Mouse (Mus musculus) splenic B cell, adult 2 months (primary cell): Measurements from ENCODE around the gene Slc25a25.

Experiments used
- DNase-seq: peaks from one replicate; pipeline ENCODE4 v3.0.0-alpha.2; 2011; ENCODE audit warnings: low read depth, low spot score
- H3K27me3 ChIP-seq: 2 replicates; pipeline ENCODE4 v1.6.1; 2012; ENCODE audit warnings: mild to moderate bottlenecking, low read length, moderate library complexity, mixed read lengths; ENCODE audit not compliant: control insufficient read depth, poor library complexity, insufficient read depth, severe bottlenecking
- H3K36me3 ChIP-seq: 2 replicates; pipeline ENCODE4 v1.6.1; 2012; ENCODE audit warnings: mild to moderate bottlenecking, low read length, moderate library complexity, mixed read lengths; ENCODE audit not compliant: control insufficient read depth, poor library complexity, insufficient read depth, severe bottlenecking

Slc25a25 gene

DNA sequence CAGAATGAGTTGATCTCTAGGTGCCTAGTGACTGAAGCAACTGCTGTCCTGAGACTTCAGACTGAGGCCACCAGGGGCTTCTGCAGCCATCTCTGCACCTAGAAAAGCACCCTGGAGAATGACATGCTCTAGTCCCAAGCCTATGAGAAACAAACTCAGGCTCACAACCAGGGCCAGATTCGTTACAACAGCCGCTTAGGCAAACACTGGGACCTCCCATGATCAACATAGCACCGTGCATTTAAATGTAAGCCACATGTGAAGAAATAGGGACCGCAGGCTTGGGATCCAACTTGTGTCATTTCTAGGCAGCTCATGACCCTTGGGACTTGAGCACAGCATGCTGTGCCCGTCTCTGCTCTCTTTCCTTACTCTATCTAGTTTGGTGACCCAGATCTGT is 23.5 kb downstream of the Slc25a25 start:
- Histone ChIP-seq H3K27me3 (no peaks in the 10 kb centered on the region), H3K36me3 (no peaks in the 10 kb centered on the region)
- DNase-seq: no peak

DNA sequence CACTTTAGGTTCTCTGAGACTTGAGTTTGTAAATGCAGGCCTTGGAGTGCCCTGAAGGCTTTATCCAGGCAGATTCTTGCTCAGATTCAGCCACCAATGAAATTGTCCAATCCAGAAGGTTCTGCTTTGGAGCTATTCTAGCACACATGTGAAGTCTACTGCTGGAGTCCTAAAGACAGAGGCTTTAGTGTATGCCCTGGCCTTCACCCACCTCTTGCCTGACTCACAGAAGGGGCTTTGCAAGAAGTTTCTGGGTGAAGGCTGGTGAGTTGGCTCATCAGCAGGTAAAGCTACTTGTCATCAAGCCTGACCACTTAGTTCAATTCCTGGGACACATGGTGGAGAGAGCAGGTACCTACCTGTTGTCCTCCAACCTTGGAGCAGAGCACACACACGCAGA is 25.1 kb downstream of the Slc25a25 start:
- Histone ChIP-seq H3K27me3 (no peaks in the 10 kb centered on the region), H3K36me3 (no peaks in the 10 kb centered on the region)
- no peak for DNase-seq

- Histone ChIP-seq H3K36me3 (no peaks in the 10 kb centered on the region), H3K27me3 (no peaks in the 10 kb centered on the region)
- DNase-seq: no peak
These were observed 25.7 kb downstream of the Slc25a25 start for GRCm38 (mm10) chr2:32425568-32425967.

- no peak for DNase-seq
- Histone ChIP-seq H3K27me3 (no peaks in the 10 kb centered on the region), H3K36me3 (0 out of 2 replicates have a peak, but pooled peaks cover 2% of the 10 kb centered on the region)
These were observed 26.4 kb downstream of the Slc25a25 start for GRCm38 (mm10) chr2:32424796-32425195.

DNA sequence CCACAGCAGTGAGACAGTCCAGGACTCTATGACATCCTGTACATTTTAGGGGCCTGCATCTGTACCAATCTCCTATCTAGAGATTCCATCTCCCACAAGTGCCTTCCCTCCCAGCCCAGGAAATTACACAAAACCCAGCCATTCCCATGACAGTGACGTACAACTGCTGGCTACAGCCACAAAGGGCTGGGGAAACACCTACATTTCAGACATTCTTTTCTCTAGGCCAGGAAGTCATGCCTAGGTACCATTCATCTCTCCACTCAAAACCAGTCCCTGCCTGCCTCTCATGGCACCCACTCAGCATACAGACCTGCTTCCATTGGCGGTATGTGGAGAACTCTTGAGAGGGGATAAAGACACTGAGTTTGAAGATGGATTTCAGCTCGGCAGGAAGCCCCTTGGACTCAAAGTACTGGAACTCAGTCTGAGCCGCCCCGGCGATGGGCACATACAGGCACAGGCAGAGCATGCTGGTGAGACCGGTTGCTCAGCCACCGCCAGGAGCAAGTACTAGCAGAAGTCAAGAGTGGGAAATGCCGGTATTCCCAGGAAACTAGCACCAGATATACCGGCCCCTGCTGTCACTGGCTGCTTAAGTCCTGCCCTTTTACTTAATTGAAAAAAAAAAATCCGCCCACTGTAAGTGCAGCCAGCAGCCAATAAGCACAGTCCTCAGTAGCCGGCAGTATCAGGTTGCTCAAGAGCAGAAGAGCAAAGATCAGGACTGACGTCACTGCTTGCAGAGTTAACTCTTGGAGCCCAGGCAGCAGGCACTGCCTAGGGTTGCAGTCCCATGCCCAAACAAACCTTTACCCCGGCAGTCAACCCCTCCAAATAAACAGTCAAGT is 27.5 kb downstream of the Slc25a25 start:
- Histone ChIP-seq H3K36me3 (0 out of 2 replicates have a peak, but pooled peaks cover 2% of the 10 kb centered on the region), H3K27me3 (no peaks in the 10 kb centered on the region)
- DNase-seq: no peak

- peaks cover 5% of the 10 kb centered on the region for H3K36me3 ChIP-seq
- no peaks in the 10 kb centered on the region for H3K27me3 ChIP-seq
- no peak for DNase-seq
These were observed 29.4 kb downstream of the Slc25a25 start for GRCm38 (mm10) chr2:32421851-32422251.

DNA sequence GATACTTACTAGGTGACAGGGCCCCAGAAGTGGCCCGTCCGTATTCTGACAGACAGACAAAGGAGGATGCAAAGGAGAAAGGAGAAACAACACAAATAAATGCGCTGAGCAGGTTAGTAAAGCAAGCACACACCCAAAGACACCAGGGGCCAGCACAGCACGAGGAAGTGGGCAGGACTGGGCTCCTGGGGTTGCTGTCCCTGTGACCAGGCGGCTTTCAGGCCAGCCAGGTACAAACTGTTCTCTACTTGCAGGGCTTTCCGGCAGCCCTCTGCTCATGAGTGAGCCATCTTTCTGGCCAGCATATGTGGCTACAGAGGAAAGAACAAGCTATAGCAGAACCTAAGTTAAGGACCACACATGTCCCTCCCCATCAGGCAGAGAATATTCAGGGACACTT is 30.6 kb downstream of the Slc25a25 start:
- Histone ChIP-seq H3K27me3 (no peaks in the 10 kb centered on the region), H3K36me3 (peaks cover 10% of the 10 kb centered on the region)
- DNase-seq: no peak

DNA sequence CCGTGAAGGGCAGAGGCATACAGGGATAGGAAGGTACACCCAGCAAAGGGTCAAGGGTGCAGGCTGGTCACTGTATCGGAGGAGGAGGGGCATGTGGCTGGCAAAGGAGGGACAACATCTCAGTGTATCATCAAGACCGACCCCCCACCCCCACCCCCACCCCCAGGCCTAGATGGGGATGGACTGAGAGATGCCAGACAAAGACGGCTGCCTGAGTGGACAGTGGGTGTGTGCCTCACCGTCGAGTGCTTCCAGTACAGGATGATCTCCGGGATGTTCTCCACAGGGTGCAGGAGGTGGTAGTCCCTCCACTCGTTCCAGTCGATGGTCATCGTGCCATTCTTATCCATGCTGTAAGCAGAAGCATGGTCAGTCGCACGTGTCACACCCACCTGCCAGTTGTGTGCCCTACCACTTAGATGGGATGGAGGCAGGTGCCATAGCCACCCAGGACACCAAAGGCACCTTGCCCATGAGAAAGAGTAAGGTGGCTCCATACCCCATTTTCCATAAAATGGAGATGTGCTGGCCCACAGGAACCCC is 31.1 kb downstream of the Slc25a25 start:
- no peaks in the 10 kb centered on the region for H3K27me3 ChIP-seq
- DNase-seq: no peak
- peaks cover 10% of the 10 kb centered on the region for H3K36me3 ChIP-seq

DNA sequence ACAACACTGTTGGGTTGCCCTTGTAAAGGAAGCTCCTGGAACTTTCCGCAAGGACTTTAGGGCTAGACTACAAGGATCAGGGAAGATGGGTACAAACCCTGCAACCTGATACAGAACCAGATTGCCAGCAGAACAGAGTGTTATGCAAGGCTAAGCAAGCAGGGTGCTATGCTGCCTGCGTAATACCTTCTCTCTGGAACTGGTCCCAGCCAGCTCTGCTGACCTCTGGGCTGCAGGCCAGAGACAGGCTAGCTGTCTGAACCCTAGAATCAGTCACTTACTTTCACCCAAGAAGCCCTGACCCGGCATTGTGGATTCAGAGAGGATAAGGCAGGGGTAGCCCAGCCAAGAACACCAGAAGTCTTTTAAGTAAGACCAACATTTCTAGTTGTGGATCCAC is 31.9 kb downstream of the Slc25a25 start:
- no peak for DNase-seq
- Histone ChIP-seq H3K36me3 (peaks cover 10% of the 10 kb centered on the region), H3K27me3 (no peaks in the 10 kb centered on the region)

DNA sequence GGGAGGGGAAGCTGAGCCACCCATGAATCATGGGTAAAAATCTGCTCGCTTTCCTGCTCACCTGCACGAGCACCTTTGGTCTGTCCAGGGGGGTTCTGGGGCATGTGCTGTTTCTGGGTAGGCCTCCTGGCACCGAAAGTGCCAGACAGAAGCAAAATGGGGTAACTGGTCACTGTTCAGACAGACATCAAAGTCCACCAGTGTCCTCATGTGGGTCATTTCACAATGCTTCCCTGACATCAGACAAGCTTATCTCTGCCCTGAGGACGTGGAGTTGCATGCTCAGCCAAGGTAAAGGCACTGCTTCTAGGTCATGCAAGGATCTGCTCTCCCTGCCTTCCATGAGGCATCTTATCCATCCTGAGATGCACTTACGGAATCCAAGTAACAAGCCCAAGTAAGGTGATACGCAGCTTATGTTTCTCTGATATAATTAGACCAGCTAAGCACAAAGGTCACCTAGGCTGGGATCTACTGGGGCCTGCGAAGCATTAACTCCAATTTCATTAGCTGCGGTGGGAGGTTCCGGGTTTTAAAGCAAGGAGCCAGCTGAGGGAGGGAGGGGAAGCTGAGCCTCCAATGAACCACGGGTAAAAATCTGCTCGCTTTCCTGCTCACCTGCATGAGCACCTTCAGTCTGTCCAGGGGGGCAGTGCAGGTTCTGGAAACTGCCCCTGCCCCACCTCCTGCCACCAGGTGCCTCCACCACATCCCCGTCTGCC is 32.7 kb downstream of the Slc25a25 start:
- no peak for DNase-seq
- H3K36me3 ChIP-seq: peaks cover 11% of the 10 kb centered on the region
- no peaks in the 10 kb centered on the region for H3K27me3 ChIP-seq

DNA sequence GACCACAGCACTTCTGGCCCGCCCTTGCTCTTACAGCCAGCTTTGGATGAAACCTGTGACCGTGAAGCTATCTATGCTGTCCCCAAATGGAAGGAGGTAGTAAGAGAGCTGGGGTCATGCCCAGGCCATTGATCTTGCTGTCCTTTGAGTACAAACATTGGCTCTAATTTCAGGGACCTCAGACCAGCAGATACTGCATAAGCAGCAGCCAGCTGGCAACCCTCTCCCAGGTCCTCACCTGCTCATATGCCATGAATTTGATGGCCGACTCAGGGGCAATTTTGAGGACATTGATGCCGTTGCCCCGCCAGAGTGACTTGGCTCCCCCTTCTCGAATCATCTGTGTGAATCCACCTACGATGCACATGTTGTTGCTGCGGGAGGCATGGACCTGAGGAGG is 33.8 kb downstream of the Slc25a25 start:
- no peak for DNase-seq
- peaks cover 11% of the 10 kb centered on the region for H3K36me3 ChIP-seq
- H3K27me3 ChIP-seq: no peaks in the 10 kb centered on the region

GRCm38 (mm10) chr2:32416556-32416955 is 34.7 kb downstream of the Slc25a25 start:
- Histone ChIP-seq H3K27me3 (no peaks in the 10 kb centered on the region), H3K36me3 (peaks cover 11% of the 10 kb centered on the region)
- no peak for DNase-seq

DNA sequence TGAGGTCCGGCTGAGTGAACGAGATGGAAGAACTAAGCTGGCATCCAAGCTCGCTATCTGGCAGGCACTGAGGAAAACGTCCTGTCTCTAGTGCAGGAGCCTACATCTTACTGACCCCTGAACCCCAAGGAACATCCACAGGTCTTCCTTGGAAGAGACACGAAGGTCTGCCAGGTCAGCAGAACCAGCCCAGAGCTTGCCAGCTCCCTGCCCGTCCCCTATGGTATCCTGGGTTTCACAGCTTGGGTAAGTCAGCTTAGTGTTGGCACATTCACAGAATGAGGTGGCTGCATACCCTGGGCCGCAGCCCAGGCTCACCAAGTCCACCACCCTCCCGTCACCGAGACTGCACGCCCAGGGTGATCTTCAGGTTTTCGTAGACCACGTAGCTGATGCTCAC is 35.4 kb downstream of the Slc25a25 start:
- DNase-seq: no peak
- no peaks in the 10 kb centered on the region for H3K27me3 ChIP-seq
- H3K36me3 ChIP-seq: peaks cover 11% of the 10 kb centered on the region

GRCm38 (mm10) chr2:32413936-32414335 is 37.3 kb downstream of the Slc25a25 start:
- peaks cover 9% of the 10 kb centered on the region for H3K36me3 ChIP-seq
- no peaks in the 10 kb centered on the region for H3K27me3 ChIP-seq
- no peak for DNase-seq
